Mouse (Mus musculus) layer of hippocampus, postnatal 25 days (tissue): ENCODE measurements around the gene Trpc5. TPM values are rescaled to one million over a fixed set of nuclear protein-coding genes. Genes with fewer than 3 reads are reported as not detected.

ENCODE experiments used
- DNase-seq, 2 experiments: peaks; one replicate each; pipeline ENCODE4 v3.0.0; 2022; ENCODE audit warnings: mixed read lengths in 2 of 2, low spot score in 1 of 2; ENCODE audit errors: extremely low spot score in 1 of 2
- total RNA-seq, 2 experiments: library from RNA; stranded (reverse); gene quantifications; 2 replicates each; pipeline ENCODE4 v1.2.3; 2021

The Trpc5 gene
- 10 to 100 TPM; 34.9 to 36.8 TPM for total RNA-seq

DNA sequence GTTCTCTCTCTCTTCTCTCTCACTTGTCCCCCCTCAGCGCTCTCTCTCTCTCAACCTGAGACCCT is at the start of gene Trpc5:
Gene Trpc5, minus strand, starts transcription at position 39 of the 65 bp plus-strand sequence.
- DNase-seq: no peak

DNA sequence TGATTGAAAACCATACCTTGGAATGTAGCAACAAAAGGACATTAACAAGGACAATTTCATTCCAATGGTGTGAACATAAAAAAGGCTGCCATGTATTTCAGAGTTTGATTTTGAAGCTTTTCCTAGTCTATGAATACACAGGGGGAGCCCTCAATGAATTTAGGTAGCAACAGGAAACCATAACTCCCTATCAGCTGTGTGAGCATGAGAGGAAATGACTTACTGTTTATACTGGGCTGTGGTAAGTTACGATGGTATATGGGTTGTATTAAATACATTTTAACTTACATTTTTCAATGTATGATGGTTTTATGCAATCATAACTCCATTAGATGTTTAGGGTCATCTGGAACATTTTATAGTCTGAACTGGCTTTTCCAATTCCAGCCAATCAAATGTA is 28.4 kb upstream of the Trpc5 start:
- no peak for DNase-seq

DNA sequence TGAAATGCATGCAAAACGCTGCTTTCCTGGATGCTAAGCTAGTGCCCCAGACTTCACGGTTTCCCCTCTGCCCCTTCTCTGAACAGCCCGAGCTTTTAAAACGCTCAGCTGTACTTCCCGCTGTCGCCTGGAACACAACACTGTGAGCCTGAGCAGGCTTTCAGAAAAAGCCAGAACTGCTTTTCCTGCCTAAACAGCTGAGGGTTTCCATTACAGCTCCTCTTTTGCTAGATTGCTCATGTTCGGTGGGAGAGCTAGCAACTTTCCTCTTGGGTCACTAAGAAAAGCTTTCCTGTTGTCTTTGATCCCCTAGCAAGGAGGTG is 1.8 kb upstream of the Trpc5 start:
- no peak for DNase-seq

DNA sequence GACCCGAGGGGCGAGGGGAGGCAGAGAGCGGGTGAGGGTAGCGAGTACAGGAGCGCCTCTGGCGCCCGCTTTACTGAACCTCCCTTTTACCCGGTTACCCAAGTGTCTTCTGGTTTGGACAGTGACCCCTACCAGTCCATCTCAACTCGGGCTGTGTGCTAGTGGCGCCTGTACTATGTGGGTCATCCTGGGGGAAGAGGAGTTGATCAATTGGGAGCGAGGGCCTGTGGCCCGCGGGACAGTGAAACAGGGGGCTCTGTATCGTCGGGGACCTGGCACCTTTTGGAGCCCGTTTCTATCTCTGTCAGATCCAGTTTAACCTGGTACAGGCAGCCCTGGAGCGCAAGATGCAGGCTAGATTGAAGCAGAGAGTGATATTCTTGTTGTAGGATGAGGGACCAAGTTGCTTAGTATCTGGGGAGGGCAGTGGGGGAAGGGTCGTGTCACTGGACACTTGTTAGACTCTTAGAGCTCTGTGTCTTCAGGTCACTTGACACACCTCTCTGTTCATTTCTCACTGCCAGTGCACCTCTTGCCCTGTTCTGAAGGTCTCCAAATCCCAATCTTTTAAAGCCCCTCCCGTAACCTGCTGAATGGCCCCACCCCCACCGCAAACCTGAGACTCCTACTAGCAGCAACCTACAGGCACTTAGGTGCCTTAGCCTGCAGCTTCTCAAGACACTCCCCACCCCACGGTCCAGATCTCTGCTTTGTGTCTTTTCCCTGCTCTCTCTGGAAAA is 1.3 kb upstream of the Trpc5 start:
- DNase-seq: peak in 1 of 2 experiments; percentile 9

DNA sequence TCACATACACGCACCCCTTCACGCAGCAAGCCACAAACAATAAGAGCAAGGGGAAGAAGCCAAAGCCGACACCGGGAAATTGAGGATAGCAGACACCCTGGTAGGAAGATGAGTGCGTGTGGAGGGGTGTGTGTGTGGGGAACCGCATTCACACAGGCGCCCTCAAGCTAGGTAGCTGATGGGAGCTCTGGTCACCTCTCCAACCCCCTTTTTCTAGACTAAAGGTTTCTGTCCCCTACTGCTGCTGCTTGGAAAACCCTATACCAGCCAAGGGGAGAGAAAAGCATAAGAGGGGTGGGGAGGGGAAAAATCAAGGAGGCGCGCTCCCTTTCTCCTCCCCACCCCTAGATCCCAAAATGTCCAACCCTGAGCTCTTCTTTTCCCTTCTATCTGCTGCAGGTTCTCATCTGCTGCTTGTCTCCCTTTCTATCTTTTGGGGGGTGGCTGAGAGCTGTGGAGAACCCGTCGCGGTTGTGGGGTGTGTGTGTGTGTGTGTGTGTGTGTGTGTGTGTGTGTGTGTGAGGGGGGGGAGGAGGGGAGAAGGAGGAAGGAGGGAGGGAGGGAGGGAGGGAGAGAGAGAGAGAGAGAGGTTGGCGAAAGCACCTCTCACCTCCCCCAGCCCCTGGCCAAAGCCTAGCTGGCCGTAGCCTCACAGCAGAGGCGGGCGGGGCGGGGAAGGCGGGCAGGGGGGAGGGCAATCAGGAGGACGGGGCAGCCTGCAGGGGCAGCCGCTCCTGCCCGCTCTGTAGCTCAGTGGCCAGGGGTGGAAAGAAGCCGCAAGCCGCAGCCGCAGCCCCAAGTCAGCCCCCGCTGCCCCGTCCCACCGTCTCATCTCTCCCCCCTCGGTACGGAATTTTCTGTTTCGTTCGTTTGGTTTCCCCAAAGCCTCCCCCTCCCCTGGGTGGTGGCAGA is 483 bp upstream of the Trpc5 start, which contains the start of gene Rtl4:
Gene Rtl4, plus strand, starts transcription at position 701 of the 912 bp plus-strand sequence.
- DNase-seq: peak; percentile 3 to 21

DNA sequence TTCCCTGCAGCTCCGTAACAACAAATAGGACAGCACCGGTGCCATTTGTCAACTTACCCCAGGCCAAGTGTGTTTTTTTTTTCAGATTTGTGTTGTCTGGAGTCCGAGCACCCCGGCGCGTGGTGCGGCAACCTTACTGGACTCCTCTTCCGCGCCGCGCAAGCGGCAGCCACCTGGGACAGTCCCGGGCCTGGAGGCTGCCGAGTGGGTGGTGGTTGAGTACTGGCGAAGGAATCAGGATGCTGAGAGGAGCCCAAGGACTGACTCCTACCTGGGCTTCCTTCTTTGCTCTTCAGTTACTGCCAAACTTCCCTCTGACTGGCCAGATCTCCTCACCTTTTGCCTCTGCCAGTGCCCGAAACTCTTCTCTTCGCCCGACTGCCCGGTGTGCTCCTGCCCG is 238 bp downstream of the Trpc5 start:
- DNase-seq: no peak

DNA sequence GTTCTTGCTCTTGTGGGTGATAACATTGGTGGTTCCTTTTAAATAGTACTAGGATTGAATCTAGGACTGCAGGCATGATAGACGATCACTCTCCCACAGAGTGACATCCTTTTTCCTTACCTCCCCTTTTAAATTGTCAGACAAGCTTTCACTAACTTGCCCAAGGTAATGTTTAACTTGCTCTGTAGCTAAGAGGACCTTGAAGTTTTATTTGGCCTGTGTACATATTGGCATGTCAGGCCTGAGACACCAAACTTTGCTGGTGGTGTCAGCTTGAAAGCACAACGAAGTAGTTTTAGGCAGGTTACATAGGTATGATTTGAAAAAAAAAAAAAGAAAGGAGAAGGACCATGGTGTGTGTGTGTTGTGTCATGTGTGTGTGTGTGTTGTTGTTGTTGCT is 35.8 kb downstream of the Trpc5 start:
- no peak for DNase-seq

DNA sequence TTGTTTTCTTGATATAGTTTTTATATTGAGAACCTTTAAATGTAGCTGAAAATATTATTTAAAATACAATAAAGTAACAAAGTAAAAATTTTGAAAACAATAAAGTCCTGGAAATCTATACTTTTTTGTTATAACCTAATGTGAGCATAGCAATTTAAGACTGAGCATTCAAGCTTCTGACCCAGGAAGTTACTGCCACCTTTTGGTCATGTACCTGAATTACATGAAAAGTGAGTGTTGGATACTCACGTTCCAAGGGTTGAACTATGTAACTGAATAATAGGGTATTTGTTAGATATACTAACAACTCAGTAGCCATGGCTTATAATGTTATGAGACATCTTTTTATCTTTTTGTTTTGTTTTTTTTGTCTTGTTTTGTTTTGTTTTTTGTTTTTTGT is 42.6 kb downstream of the Trpc5 start:
- no peak for DNase-seq

DNA sequence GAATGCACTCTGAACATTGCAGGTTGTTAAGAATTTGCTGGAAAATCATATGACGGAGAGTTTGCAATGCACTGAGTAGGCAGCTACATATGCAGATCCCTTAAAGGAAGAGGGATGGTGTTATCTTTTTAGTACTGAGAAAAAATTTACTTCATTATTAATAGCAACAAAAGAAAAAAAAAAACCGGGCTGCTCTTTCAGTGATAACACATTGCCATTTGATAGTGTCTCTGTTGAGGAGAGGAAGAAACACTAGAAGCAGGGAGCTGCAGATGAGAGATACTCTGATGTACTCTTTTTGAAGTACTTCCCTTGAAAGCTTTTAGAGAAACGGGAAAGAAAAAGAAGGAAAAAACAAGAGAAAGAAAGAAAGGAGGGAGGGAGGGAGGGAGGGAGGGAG is 43.2 kb downstream of the Trpc5 start:
- no peak for DNase-seq

DNA sequence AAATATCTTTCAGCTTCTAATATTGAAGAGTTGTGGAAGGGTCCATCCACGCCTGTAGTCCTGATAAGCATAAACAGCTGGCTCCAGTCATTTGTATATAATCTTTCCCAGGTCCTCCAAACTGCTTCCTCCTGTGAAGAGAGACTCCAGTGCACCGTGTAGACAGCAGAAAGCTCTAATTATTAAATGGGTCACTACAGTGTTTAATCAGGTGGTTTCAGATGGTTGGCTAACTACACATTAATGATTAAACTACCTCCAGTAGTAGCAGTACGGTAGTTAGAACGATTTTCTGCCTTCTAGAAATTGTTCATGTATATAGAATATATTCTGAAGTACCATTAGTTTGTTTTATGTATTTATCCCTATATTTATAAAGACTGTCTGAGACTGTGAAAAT is 75.2 kb downstream of the Trpc5 start:
- no peak for DNase-seq

DNA sequence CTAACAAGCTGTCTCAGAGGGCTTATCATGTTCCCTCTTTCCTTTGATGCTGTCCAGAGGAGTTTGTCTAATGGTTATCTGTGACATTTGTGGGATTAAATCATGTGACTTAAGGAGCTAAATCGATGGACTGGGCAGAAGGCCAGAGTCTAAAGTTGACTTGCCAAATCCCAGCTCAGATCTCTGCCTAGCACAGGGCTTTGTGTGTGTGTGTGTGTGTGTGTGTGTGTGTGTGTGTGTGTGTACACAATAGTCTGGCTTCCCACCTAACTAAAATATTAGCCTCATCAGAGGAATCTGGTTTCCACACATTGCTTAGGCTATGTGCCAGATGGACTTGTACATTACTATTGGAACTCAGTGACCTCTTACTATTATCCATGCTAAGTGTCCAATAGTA is 151.5 kb downstream of the Trpc5 start:
- no peak for DNase-seq

DNA sequence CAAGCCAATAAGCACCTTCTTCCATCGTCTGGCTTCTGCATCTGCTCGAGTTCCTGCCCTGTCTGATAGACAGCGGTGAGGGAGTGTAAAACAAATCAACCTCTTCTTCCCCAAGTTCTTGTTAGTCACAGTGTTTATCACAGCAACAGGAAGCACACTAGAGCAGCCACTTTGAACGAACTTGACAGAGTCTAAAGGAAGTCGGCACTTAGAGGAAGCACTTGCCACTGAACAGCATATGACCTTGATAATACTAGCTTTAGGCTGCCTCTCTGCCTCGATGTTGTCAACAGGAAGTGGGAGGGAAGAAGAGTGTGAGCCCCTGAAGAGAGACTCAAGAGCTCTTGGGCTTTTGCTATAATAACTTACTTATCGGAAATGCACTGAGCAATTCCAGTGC is 161.9 kb downstream of the Trpc5 start:
- no peak for DNase-seq

DNA sequence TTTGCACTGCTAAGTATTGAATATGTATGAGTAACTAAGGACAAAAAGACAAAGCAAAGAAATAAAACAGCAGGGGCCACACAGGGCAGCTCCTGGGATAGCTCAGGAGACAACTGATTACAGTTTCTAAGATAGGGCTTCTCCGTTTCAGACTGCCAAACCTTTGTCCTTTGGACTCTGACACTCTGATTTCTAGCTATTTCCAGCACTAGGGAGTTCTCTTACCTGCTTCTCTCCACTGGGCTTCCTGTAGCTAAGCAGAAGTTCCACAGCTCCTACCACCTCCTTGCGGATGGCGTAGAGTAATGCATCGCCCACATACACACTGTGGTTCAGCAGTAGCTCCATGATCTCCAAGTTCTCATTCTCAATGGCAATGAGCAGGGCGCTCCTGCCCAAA is 164.7 kb downstream of the Trpc5 start:
- no peak for DNase-seq

DNA sequence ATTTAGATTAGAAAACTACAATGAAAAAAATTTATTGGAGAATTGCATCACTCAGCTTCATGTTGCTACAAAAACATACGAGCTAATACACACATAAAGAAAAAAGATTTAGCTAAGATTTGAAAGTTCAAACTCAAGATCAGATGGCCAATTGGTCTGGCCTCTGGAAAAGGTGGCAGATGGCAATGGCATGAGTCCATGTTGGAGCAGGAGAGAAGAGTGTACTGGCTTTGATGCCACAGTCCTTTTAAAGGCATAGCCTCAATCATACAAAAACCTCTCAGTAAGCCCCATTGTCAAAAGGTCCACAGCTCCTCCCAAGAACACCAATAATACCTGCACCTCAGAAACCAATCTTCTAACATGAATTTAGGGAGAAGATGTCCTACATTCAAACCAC is 196.6 kb downstream of the Trpc5 start:
- no peak for DNase-seq

DNA sequence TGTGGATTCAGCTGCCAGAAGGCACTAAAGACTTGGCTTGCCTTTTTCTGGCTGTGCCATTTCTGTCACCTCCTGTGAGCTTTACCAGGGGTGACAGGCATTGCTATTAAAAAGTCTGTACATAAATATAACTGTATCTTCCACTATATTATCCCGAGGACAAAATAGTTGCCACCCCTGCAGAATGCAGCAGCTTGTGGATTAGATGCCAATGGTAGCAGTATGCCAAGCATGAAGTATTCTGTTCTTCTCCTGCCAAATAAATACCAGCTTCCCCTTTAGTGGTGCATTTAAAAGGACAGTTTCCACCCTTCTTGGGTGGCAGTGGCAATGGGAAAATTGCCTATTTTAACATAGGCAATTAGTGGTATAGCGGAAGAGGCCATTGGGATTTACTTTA is 223.6 kb downstream of the Trpc5 start:
- DNase-seq: no peak

DNA sequence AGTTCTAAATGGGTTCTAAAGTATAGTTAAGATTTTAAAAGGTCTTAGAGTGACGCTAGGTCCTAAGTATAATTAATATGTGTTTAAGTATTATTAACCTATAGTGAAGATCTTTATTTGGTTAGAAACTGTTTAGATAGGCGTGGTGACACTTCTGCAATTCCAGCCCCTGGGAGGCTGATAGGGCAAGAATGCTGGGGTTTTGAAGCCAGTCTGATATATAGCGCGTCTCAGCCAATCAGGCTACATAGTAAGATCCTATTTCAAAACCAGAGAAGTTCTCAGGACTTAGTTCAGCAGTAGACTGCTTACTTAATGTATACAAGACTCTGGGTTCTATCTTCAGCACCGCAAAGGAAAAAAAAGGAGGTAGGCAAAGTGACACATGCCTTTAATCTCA is 231.7 kb downstream of the Trpc5 start, which contains the start of gene Trpc5os:
Gene Trpc5os, plus strand, starts transcription at position 301 of the 400 bp plus-strand sequence.
- no peak for DNase-seq

DNA sequence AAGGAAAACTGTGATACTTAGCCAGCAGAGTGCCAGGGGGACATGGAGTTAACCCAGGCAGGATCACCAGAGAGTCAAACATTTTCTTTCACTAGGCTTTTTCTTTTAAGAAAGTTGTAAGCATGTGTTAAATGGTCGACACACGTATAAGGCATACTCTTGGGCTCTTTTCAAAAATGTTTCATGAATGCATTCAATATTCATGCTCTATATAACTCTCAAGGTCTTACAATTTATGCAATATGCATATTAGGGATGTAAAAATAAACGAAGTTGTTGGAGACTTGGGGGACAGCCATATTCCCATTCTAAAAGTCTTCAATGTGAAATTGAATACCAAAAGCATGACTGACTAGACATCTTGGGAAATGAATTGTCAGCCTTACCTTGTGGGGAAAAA is 264.1 kb downstream of the Trpc5 start:
- DNase-seq: no peak

DNA sequence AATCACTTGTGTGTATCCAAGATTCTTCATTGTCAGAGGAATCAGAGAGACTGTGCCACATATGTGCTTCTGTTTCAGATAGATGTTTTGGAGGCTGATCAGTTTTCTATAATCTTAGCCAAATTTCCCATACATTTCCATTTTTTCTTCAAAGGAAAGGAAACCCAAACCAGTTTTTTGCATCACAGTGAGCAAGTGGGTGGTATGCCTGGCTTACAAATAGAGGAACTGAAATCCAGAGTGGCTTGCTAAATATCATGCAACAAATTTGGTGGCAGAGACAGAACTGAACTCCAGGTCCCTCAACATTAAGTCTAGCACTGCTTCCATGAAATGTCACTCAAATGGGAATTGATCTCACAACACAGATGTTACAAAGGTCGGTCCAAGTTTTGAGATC is 266.9 kb downstream of the Trpc5 start:
- DNase-seq: no peak

DNA sequence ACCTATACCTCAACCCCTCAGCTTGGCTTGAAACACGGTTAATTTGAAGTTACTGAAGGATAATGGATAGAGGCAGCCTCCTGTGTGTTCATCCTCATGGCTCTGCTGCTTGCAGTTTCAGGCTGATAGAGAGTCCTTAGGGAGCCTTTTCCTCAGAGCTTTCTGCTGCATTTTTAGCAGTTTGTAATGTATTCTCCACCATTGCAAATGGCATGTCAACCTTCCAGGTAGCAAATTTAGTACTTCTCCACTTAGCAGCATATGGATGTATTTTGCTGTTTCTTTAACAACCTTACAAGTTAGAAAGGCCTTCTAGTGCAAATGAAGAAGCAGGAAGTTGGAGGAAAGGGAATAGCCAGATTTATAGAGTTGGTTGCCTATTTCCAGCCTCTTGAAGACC is 267.7 kb downstream of the Trpc5 start:
- no peak for DNase-seq

DNA sequence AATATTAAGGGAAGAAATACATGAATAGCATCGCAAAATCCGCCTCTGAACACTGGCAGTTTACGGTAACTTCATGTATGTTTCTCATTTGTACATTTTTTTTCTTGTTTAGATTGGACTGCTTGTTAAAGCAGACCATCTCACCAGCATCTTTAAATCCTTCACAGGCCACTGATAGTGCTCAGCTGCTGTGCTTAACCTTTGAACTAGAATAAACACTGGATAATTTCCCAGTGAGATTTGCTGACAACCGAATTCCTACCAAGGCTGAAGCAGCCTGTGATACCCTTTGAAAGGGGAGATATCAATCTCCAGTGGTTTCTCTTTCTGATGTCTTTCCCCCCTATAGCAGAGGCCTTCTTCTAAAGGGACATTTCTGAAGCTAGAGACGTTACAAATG is 279.9 kb downstream of the Trpc5 start:
- no peak for DNase-seq

DNA sequence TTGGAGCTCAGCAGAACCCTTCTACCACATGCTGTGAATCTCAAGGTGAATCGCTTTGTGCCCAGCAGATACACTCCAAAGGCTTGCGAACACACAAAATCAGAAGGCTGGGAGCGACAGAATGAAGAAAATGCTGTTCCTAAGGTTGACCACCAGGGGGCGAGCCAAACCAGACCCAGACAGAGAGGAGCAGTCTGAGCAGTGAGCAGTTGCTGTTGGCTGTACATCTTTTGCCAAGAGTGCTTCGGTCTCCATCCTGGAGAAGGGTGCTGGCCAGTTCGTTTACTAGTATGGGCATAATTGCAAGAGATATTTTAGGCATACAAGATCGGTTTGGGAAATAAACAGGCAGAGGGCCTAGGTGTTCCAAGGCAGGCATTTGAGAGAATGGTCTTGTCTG is 284.5 kb downstream of the Trpc5 start:
- peak; percentile 40 to 50 for DNase-seq

DNA sequence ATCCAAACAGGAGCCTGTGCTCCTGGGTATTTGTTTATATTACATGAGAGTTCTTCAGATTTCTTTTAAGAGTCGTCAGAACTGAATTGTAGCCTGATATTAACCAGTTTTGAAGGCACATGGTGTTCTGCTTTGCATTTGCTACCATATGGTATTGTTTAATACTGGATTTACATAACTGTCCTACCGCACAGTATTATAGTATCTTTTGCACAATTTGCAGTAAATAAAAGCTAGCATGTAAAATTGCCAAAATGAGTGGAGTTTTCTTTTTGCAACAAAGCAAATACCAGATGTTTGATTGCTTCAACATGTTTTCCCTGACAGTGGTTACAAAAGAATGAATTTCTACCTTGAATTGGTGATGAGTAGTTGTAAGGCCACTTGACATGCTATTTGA is 313.8 kb downstream of the Trpc5 start:
- DNase-seq: no peak
